Mouse (Mus musculus): ENCODE data around the gene Bpifa5. TPM values are rescaled to one million over a fixed set of nuclear protein-coding genes. Genes with fewer than 3 reads are reported as not detected.
"Not testable (repeated sequence)": the region's sequence is repeated elsewhere in the genome, so short reads cannot be mapped to it uniquely, and the experiment has no call there.

The Bpifa5 gene
- not detected for total RNA-seq (2021)
- long read RNA-seq, result 0 reads

GRCm38 (mm10) chr2:154162307-154162706 is at the start of gene Bpifa5:
TSS of gene Bpifa5 (plus strand) at chr2:154162607.
- DNase-seq (ENCODE audit: low spot score in 2 of 2), result no peak

- no peak for DNase-seq (ENCODE audit: low spot score in 2 of 2)
Observed at GRCm38 (mm10) chr2:154117381-154117780, 45.0 kb upstream of the Bpifa5 start.

GRCm38 (mm10) chr2:154130120-154130519 is 32.3 kb upstream of the Bpifa5 start, which contains the start of gene Bpifa3:
TSS of gene Bpifa3 (plus strand) at chr2:154130336.
- DNase-seq (ENCODE audit: low spot score in 2 of 2), result no peak

GRCm38 (mm10) chr2:154142580-154142979 is 19.8 kb upstream of the Bpifa5 start, which contains the start of gene Bpifa1:
TSS of gene Bpifa1 (plus strand) at chr2:154142880.
- DNase-seq (ENCODE audit: low spot score in 2 of 2), result no peak

GRCm38 (mm10) chr2:154143735-154144134 is 18.7 kb upstream of the Bpifa5 start:
- peak in 1 of 2 experiments; percentile 3 for DNase-seq (ENCODE audit: low spot score in 2 of 2)

- DNase-seq (ENCODE audit: low spot score in 2 of 2), result no peak
Observed at GRCm38 (mm10) chr2:154147496-154147895, 14.9 kb upstream of the Bpifa5 start.

- peak; percentile 13 to 33 for DNase-seq (ENCODE audit: low spot score in 2 of 2)
Observed at GRCm38 (mm10) chr2:154158433-154158832, 4.0 kb upstream of the Bpifa5 start.

GRCm38 (mm10) chr2:154163306-154163705 is 899 bp downstream of the Bpifa5 start:
- no peak for DNase-seq (ENCODE audit: low spot score in 2 of 2)

GRCm38 (mm10) chr2:154169172-154169571 is 6.8 kb downstream of the Bpifa5 start:
- no peak for DNase-seq (ENCODE audit: low spot score in 2 of 2)

- no peak for DNase-seq (ENCODE audit: low spot score in 2 of 2)
Observed at GRCm38 (mm10) chr2:154171621-154172020, 9.2 kb downstream of the Bpifa5 start.

GRCm38 (mm10) chr2:154173313-154173712 is 10.9 kb downstream of the Bpifa5 start:
- peak; percentile 25 to 60 for DNase-seq (ENCODE audit: low spot score in 2 of 2)

- not testable (repeated sequence) for DNase-seq (ENCODE audit: low spot score in 2 of 2)
Observed at GRCm38 (mm10) chr2:154181900-154182299, 19.5 kb downstream of the Bpifa5 start.

- not testable (repeated sequence) for DNase-seq (ENCODE audit: low spot score in 2 of 2)
Observed at GRCm38 (mm10) chr2:154183061-154183460, 20.7 kb downstream of the Bpifa5 start.

GRCm38 (mm10) chr2:154185319-154185718 is 22.9 kb downstream of the Bpifa5 start:
- no peak for DNase-seq (ENCODE audit: low spot score in 2 of 2)

GRCm38 (mm10) chr2:154185748-154186147 is 23.3 kb downstream of the Bpifa5 start:
- DNase-seq (ENCODE audit: low spot score in 2 of 2), result no peak

- DNase-seq (ENCODE audit: low spot score in 2 of 2), result no peak
Observed at GRCm38 (mm10) chr2:154187468-154187867, 25.1 kb downstream of the Bpifa5 start.

GRCm38 (mm10) chr2:154189877-154190434 is 27.5 kb downstream of the Bpifa5 start:
- DNase-seq (ENCODE audit: low spot score in 2 of 2), result no peak

- DNase-seq (ENCODE audit: low spot score in 2 of 2), result no peak
Observed at GRCm38 (mm10) chr2:154190546-154191258, 28.3 kb downstream of the Bpifa5 start, which contains the start of gene Bpifb1. TSS of gene Bpifb1 (plus strand) at chr2:154190818.

GRCm38 (mm10) chr2:154192141-154192540 is 29.7 kb downstream of the Bpifa5 start:
- DNase-seq (ENCODE audit: low spot score in 2 of 2), result no peak

- DNase-seq (ENCODE audit: low spot score in 2 of 2), result no peak
Observed at GRCm38 (mm10) chr2:154193071-154193470, 30.7 kb downstream of the Bpifa5 start.

GRCm38 (mm10) chr2:154193994-154194504 is 31.6 kb downstream of the Bpifa5 start:
- no peak for DNase-seq (ENCODE audit: low spot score in 2 of 2)

GRCm38 (mm10) chr2:154197036-154197435 is 34.6 kb downstream of the Bpifa5 start:
- no peak for DNase-seq (ENCODE audit: low spot score in 2 of 2)
